Mouse (Mus musculus) embryo, embryonic 10 days (tissue): Measurements from ENCODE around the gene Raph1.
"Not testable (repeated sequence)": the region's sequence is repeated elsewhere in the genome, so short reads cannot be mapped to it uniquely, and the experiment has no call there.

ENCODE experiments used
- DNase-seq: peaks from one replicate; pipeline ENCODE4 v3.0.0-alpha.2; 2015; ENCODE audit warnings: low spot score

Raph1 gene

DNA sequence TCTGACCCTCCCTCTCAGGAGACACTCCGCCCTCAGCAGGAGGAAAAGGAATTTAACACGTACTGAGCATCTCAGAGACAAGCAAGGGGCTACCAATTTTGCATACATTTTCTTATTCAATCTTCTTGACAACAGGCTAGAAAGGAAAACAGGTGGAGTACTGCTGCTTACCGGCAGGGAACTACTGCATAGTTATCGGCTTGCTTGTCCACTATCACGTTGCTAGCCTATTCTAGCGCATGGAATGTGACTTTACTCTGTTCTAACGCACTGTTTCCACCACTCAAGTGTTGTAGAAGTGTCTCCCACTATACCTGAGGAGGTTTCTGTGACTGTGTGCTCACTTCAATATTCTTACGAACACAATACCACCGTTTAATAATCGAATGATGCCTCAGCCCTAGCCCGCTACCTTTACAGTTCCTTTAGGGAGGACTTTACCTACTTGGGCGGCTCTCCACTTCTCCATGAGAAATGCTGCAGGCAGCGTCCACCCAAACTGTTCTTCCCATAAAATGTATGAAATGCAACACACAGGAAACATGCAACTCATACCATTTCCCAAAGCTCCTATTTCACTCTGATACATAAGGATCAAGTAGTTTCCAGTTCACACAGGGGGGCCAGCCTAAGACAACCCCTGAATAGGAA is 1.5 kb downstream of the Raph1 start:
- peak; percentile 59 for DNase-seq

DNA sequence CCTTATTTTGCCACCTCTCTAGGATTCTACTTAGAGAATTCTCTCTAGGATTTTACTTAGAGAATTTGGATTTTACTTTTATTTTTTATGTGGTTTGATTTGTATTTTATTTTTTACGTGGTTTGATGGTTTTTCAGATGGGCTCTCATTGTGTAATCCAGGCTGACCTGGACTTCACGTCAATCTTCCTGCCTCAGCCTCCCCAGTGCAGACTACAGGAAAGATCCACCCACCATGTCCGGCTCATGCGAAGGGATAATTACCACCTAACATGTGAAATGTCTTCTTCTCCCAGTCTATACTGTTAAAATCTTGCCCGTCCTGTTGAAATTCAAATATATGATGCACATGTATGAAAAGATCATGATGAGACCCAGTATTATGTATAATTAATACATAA is 2.2 kb downstream of the Raph1 start:
- DNase-seq: no peak

DNA sequence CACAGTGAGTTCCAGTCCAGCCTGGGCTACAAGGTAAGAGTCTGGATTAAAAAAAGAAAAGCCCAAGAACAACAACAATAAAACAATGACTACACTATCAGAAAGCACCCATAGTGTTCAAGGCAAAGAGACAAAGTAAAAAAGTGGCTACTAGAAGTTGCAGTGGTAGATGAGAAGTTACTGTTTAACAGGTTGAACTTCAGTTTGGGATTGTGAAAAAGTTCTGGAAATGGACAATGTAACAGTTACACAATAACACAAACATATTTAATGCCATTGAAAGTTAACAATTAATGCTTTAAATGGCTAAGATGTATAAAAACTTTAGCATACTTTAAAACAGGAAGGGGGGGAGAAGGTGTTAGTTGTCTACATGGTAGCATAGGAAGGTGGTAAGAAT is 3.9 kb downstream of the Raph1 start:
- no peak for DNase-seq

DNA sequence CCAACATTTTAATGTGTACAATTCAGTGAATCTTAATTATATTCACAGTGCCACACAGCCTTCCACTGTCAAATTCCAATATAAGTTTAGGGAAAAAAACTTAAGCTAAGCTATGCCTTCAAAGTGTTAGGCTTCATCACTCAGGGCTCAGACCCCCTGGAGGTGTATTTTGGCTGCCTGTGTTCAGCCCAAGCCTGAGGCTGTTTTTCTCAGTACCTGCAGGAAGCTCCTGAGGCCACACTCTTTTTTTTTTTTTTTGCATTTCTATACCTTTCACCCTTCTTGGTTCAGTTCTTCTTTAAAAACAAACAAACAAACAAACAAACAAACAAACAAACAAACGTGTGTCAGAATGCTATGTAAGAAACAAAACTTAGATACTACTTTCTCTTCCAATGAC is 23.2 kb downstream of the Raph1 start:
- DNase-seq: no peak

DNA sequence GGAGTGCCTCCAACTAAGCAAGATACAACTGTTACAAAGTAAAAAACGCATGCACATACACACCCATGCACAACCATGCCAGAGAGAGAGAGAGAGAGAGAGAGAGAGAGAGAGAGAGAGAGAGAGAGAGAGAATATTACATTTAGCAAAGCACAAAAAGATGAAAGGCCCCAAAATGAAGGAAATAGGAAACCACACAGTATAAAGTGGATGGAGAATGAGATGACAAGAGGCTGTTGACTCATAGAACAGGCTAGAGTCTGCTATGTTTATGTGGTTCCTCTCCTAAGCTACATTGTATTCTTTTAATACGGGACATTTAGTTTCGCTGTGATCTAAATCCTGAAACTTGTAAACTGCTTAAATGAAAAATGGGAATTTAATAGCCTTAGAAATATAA is 27.6 kb downstream of the Raph1 start:
- no peak for DNase-seq

DNA sequence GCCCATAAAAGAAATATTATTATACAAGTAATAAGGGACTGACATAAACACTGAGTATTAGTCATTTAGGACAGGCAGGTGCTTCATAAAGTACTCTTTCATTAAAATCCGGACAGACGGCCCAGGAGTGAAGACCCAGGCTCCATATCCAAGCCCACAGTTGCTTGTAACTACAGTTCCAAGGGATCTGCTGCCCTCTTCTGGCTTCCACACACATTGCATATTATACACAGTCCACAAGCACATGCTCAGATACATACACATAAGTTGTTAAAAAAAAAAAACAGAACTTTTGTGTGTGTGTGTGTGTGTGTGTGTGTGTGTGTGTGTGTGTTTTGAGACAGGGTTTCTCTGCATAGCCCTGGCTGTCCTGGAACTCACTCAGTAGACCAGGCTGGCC is 32.0 kb downstream of the Raph1 start:
- DNase-seq: peak; percentile 56

DNA sequence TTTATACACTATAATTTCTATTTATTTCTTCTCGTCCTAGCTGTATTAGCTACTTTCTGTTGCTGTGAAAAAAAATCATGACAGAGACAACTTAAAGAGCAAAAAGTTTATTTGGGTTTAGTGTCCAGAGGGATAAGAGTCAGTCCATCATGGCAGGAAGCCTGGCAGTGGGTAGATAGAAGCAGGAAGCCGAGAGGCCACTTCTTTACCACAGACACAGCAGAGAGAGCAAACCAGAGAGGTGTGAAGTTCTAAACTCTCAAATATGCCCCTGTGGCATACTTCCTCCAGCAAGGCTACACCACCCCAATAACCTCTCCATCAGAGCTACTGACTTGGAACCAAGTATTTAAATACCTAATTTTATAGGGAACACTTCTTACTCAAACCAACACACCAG is 36.3 kb downstream of the Raph1 start:
- no peak for DNase-seq

DNA sequence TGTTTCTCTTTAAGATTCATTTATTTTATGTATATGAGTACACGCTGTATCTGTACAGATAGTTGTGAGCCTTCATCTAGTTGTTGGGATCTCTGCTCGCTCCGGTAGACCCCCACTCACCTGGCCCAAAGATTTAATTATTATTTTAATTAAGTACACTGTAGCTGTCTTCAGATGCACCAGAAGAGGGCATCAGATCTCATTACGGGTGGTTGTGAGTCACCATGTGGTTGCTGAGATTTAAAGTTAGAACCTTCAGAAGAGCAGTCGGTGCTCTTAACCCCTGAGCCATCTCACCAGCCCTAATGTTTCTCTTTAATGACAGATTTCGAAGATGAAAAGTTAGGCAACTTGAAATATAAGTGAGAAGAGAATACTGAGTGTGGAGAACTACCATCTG is 36.8 kb downstream of the Raph1 start:
- no peak for DNase-seq

DNA sequence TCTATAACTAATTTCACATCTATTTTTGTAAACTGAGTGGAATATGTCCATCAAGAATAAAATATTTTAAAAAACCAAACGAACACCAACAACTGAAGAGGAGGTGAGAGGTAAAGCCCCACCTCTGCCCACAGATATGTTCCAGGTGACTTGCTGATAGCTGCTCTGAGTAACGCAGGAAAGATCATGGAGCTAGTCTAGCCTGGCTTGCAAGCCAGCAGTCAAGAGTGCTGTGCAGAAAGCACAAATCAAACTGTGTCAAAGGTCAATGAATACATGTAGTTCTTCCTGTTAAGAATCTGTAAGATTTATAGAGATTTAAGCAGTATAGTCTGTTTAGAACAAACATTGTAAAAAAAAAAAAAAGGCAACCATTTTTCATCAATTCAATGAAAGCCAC is 56.3 kb downstream of the Raph1 start:
- no peak for DNase-seq

DNA sequence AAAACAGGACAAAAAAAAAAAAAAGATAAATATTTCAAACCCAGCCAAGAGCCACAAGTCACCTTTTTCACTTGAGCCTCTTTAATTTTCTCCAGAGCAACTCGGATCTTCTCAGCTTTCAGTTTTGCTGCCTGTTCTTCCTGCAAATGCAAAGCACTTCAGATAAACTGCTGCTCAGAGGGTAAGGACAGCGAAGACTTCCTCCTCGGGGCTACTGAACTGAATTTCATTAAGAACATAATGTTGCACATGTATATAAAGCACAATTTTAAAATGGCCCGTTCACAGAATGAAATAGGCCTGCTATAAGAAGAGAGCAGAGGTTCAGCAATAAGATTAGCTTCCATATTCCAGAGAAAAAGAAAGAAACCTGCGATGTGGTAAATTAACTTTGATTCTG is 63.4 kb downstream of the Raph1 start:
- DNase-seq: no peak

DNA sequence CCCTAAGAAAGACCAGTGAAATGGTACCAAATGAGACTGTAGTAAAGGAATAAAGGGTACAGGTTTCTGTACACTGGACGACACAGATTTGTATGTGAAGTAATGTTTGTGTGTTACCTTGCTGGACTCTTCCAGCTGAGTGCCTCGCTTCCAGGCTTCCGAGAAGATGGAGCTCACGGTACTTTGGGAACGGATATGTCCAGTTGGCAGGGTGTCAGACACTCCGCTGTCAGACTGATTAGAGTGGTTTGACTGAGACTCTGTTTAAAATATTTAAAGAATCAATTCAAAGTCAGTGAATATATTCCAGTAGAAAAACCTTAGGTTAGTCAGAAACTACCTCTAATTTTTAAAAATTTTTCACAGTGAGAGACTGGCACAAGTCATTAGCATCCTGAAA is 73.5 kb downstream of the Raph1 start:
- DNase-seq: no peak

DNA sequence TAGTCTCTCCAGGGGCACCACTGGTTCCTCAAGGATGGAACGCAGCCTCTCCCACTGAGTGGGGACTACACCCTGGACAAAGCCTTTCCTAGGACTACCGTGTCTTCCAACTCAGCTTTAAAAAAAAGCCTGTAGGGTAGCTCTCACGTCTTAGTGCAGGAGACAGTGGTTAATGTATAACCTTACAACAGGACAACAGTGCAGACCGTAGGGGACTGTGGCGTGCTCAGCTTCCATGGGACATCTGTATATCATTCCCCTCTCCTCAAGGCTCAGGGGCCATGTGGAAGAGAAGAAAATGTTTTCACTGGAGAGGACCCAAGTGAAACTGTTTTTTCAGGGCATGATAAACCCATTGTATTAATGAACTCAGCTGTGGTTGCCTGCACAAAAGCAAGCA is 74.5 kb downstream of the Raph1 start:
- DNase-seq: no peak

DNA sequence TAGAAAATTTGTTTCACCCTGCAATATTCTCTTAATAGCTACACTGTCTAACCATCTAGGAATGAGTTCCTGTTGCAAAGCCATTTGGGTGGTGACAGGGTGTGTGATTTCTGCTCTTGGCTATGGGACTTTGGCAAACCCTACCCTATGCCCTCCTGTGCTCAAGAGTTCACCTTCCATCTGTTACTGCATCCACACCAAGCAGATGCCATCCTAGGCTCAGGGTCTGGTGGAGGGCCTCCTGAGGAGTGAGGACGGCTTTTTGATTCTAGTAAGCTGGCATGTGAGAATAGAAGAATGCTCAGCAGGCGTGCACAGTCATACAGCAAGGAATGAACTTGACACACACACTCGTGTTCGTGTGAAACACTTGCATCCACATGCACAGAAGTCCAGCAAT is 76.4 kb downstream of the Raph1 start:
- no peak for DNase-seq

DNA sequence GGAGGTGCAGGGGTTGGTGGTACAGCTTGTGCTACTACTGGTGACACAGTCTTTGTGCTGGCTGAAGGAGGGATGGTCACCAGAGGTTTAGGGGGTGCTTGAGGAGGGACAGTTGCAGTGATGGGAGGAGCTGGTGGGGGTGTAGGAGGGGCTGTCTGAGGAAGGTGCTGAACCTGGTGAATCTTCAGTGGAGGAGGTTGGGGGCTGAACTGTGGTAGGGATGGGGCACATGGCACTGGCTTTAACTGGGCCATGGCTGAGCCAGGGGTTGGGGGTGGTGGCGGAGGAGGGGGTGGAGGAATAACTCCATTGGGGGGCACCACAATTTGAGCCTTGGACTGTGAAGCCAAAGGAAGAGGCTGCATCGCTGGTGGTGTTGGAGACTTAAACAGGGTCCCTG is 77.2 kb downstream of the Raph1 start:
- DNase-seq: no peak

DNA sequence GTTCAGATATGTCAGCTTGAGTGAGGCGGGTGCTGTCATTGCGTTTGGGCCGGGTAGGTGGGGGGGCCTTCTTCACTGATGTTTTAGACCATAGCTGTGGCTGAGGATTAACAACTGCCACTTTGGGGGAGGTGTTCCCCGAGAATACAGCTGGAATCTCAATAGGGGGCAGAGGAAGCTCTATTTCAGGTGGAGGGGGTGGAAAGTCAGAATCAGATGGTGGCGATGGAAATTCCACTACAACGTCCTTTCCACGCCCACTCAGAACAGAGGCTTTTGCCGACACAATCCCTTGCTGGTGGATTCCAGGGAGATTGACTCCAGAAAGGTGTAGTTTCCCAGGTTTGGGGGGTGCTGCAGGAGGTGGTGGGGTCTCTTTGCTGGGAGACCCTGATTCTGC is 78.3 kb downstream of the Raph1 start:
- DNase-seq: no peak

DNA sequence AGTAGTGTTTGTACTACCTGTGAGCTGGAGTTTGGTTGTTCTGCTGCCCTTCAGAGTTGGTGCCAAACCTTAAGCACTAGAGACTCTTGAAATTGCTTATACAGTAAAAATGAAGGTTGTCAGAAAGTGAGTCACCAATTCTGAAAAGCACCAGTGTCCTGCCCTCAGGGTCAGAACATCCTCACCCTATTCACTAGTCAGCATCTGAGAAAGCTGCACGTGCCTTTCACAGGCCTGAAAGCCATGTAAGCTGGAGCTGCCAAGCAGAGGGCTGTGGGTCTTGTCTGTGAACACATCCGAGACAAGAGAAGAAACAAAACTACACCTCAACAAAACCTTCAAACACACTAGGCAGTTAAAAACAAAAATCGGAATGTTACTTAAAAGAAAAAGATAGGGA is 81.3 kb downstream of the Raph1 start:
- no peak for DNase-seq

DNA sequence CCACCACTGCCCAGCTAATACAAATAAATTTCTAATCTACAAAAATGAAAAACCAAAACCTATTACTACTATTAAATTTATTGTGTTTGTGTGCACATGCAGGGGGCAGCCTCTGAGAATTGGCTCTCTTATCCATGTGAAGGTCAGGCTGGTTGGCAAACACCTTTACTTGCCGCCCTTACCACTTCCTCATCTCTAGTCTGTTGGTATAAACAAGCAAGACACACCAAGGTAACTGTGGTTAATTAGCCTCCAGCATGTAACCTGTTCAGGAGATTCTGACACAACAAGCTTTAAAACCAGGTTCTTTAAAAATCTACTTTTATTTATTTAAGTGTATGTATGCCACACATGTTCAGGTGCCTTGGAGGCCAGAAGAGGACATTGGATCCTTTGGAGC is 84.0 kb downstream of the Raph1 start:
- no peak for DNase-seq

DNA sequence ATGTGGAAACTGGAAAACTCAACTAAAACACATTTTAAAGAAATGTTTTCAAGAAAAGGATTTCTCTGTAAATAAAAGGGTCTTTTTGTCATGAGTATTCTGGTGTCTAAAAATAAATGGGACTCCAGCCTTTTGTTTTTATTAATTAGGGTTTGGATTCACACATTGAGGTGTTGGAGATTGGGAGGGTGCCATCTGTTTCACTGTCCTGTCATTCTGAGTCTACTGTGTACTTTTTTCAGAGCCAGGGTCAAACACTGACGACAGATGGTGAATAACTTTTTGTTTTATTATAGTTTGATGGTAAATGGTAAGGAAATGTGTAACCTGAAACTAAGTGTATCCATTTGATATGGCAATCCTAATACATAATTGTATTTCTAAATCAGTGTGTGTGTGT is 85.3 kb downstream of the Raph1 start:
- DNase-seq: no peak

DNA sequence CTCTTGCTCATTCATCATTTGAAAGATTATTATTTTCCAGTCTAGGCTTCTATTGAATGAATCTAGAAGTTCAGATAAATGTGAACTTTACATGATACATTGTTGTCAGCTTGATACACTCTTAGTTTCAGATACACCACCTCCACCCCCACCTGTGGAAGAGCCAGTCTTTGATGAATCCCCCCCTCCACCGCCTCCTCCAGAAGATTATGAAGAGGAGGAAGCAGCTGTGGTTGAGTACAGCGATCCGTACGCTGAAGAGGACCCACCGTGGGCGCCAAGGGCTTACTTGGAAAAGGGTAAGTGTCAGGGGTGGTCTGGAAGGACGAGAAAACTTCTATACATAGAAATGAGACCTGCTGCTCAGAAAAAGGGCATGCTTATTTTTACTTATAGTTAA is 96.4 kb downstream of the Raph1 start:
- DNase-seq: no peak

DNA sequence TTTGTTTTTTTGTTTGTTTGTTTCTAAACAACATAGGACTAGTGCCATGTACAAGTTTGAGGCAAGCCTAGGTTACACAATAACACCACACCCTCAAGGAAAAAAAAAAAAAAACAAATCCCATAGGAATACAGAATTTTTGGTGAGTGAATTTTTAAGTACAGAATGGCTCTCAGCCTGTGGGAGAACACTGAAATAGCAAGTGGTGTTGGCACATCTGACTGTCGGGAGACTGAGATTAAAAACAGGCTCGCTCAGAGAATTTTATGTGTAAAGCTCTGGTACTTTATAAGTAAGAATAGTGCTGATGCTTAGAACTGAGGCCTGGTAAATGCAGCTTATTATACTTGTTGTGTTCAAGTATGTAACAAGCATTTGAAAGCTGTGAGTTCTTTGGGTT is 97.4 kb downstream of the Raph1 start:
- no peak for DNase-seq

DNA sequence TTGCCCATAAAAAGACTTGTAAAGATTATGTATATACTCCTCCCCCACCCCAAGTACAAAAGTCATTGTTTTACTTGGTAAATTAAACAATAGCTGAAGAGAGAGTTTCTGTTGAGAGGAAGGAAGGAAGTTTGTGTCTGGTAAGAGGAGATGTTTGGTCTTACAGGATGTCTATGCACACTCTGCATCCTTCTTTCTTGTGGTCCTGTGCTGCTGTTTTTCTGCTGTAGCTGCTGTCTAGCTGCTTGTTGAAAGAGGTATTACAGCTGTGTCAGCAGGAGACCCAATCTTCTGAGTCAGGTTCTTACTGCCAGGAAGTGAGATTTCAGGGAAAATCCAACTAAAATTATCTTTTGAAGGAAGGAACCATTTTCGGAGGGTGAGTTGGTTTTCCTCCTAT is 106.3 kb downstream of the Raph1 start:
- no peak for DNase-seq

DNA sequence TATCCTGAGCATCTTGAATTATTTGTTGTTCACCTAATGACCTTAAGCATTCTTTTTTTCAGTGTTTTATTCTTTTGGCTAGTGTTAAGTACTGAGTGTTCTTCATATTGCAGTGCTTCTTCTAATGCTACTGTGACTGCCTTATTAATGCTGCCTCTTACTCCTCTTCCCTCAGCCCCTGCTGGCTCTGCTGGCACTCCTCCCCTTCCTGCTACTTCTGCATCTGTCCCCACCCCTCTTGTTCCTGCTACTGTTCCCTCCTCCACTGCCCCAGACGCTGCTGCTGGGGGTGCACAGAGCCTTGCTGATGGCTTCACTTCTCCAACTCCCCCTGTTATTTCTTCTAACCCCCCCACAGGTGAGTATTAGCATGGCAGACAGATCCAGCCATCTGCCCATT is 117.0 kb downstream of the Raph1 start:
- DNase-seq: no peak

DNA sequence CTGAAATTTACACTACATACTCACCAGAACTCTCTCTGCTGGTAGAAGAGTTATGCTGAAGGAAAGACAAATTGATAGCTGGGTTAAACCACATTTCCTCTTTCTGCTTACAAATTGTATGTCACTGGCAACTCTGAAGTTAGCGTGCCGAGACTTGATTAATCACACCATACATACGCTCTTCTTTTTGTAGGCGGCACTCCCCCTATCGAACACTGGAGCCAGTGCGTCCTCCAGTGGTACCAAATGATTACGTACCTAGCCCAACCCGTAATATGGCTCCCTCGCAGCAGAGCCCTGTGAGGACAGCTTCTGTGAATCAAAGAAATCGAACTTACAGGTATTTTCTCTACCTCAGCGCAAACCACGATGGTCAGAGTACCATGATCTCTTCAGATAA is 119.8 kb downstream of the Raph1 start:
- no peak for DNase-seq

DNA sequence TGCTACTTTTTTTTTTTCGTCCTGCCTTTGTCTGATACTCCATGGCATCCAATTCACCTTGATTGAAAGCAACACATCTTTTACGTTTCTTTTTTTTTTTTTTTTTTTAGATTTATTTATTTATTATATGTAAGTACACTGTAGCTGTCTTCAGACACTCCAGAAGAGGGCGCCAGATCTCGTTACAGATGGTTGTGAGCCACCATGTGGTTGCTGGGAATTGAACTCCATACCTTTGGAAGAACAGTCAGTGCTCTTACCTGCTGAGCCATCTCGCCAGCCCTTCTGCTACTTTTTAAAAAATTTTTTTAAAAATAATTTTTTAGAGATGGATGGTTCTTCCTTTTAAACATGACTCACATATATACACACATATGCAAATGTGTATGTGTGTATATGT is 125.5 kb downstream of the Raph1 start:
- DNase-seq: not testable (repeated sequence)

DNA sequence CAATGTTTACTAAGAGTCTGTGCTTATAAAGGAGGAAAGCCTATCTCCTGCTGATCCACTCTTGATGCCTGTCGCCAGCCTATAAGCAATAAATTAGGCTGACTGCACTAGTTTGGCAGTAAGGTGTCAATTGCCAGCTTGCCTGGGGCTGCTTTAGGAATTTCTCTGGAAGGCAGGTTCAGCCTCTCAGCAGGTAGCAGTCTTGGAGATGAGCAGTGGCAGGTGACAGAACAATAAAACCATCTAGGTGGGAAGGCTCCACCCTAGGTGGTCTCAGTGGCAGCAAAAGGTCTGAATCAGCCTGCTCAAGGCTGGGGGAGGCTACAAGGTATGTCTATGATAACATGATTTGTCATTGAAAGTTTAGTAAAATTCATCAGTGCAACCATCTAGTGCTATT is 134.4 kb downstream of the Raph1 start:
- no peak for DNase-seq
